Mouse (Mus musculus) monocyte, adult 2 months (primary cell): ENCODE data around the gene BC049352.

Source experiments
- DNase-seq, 2 experiments: peaks; one replicate each; pipeline ENCODE4 v3.0.0; 2022; ENCODE audit warnings: low spot score in 2 of 2, low read depth in 1 of 2

Gene BC049352

GRCm38 (mm10) chr9:45245432-45245831, 63.6 kb downstream of the BC049352 start:
- DNase-seq = no peak

GRCm38 (mm10) chr9:45246060-45246459, 64.3 kb downstream of the BC049352 start:
- peak; percentile 87 to 90 for DNase-seq

GRCm38 (mm10) chr9:45247536-45247935, 65.7 kb downstream of the BC049352 start:
- DNase-seq = peak in 1 of 2 experiments; percentile 67

- no peak for DNase-seq
Observed at GRCm38 (mm10) chr9:45250306-45250705, 68.5 kb downstream of the BC049352 start.

- no peak for DNase-seq
Observed at GRCm38 (mm10) chr9:45251281-45251680, 69.5 kb downstream of the BC049352 start.

- DNase-seq = no peak
Observed at GRCm38 (mm10) chr9:45251990-45252389, 70.2 kb downstream of the BC049352 start.

GRCm38 (mm10) chr9:45252395-45252794, 70.6 kb downstream of the BC049352 start:
- DNase-seq = peak in 1 of 2 experiments; percentile 53

- DNase-seq = no peak
Observed at GRCm38 (mm10) chr9:45254021-45254420, 72.2 kb downstream of the BC049352 start.

- no peak for DNase-seq
Observed at GRCm38 (mm10) chr9:45254605-45255004, 72.8 kb downstream of the BC049352 start.

- no peak for DNase-seq
Observed at GRCm38 (mm10) chr9:45255431-45255830, 73.6 kb downstream of the BC049352 start.

- no peak for DNase-seq
Observed at GRCm38 (mm10) chr9:45255967-45256366, 74.2 kb downstream of the BC049352 start.

GRCm38 (mm10) chr9:45259065-45259464, 77.3 kb downstream of the BC049352 start:
- DNase-seq = no peak

- DNase-seq = no peak
Observed at GRCm38 (mm10) chr9:45261466-45261865, 79.7 kb downstream of the BC049352 start.

GRCm38 (mm10) chr9:45261872-45262271, 80.1 kb downstream of the BC049352 start:
- no peak for DNase-seq

GRCm38 (mm10) chr9:45267099-45267498, 85.3 kb downstream of the BC049352 start:
- no peak for DNase-seq

GRCm38 (mm10) chr9:45268079-45268478, 86.3 kb downstream of the BC049352 start:
- DNase-seq = no peak

GRCm38 (mm10) chr9:45268597-45269325, 87.0 kb downstream of the BC049352 start, which contains the start of gene Il10ra:
Gene Il10ra (minus strand): TSS chr9:45269149.
- peak in 1 of 2 experiments; percentile 77 for DNase-seq

GRCm38 (mm10) chr9:45272213-45272612, 90.4 kb downstream of the BC049352 start:
- peak in 1 of 2 experiments; percentile 69 for DNase-seq

GRCm38 (mm10) chr9:45274218-45274617, 92.4 kb downstream of the BC049352 start:
- DNase-seq = no peak

GRCm38 (mm10) chr9:45274635-45275034, 92.8 kb downstream of the BC049352 start:
- DNase-seq = no peak

- DNase-seq = no peak
Observed at GRCm38 (mm10) chr9:45280059-45280458, 98.3 kb downstream of the BC049352 start.

GRCm38 (mm10) chr9:45280891-45281290, 99.1 kb downstream of the BC049352 start:
- DNase-seq = no peak

GRCm38 (mm10) chr9:45282466-45282865, 100.7 kb downstream of the BC049352 start:
- no peak for DNase-seq
